Mouse (Mus musculus): ENCODE data around the gene Taf13. TPM values are rescaled to one million over a fixed set of nuclear protein-coding genes. Genes with fewer than 3 reads are reported as not detected.
A peak's percentile ranks its signal among the peaks of the same experiment; 100 is the strongest.

The Taf13 gene
- 2.5 and 5.1 TPM in 2 replicates for polyA plus RNA-seq (2012; rRNA removed)
- polyA plus RNA-seq (2014; fragmentation: Nextera tagmentation; extraction: Ambion mirVana) = 8.8 and 9.2 TPM in 2 replicates

GRCm38 (mm10) chr3:108571443-108572294 is at the start of gene Taf13:
Gene Taf13, plus strand, starts transcription at chr3:108571698.
- Histone ChIP-seq H3K4me2 (ENCODE audit: low read depth) (peak within 1 kb of the TSS; percentile 99), H3K9me3 (ENCODE audit: control insufficient read depth, low read length) (no peaks in the 10 kb centered on the region), H3K27ac (peak within 1 kb of the TSS; percentile 51), H3K4me3 (ENCODE audit: insufficient read depth in 1 of 2, low read depth in 2 of 2, low read length in 2 of 2) (peak within 1 kb of the TSS; percentile 93 to 95), H3K27me3 (ENCODE audit: control insufficient read depth, insufficient read depth, low read length) (no peaks in the 10 kb centered on the region; the same call in 1 of the 2 replicates), H3K36me3 (replicated peaks; ENCODE audit: control insufficient read depth, insufficient read depth, low read depth) (no peaks in the 10 kb centered on the region), H3K9ac (replicated peaks) (peak within 1 kb of the TSS; percentile 93), H3K4me1 (replicated peaks; ENCODE audit: control insufficient read depth in 2 of 2, insufficient read depth in 2 of 2, low read length in 1 of 2) (peaks cover 11 to 12% of the 10 kb centered on the region in 2 experiments)
- DNase-seq (ENCODE audit: low read depth in 3 of 3, low spot score in 3 of 3) = peak; percentile 93 to 95 (median 94)
- under 1% methylated on average over 42 of the region's 42 CpGs for WGBS (ENCODE audit: insufficient replicate concordance)
- TF ChIP-seq CTCF (IDR thresholded peaks at IDR 0.05; ENCODE audit: low read depth) (no peak), EP300 (IDR thresholded peaks at IDR 0.05; ENCODE audit: low read depth) (no peak)
- ATAC-seq (ENCODE audit: insufficient read depth) = peak; percentile 98

GRCm38 (mm10) chr3:108523415-108523814 is 48.1 kb upstream of the Taf13 start:
- Histone ChIP-seq H3K9me3 (ENCODE audit: control insufficient read depth, low read length) (no peaks in the 10 kb centered on the region), H3K27me3 (ENCODE audit: control insufficient read depth, insufficient read depth, low read length) (no peaks in the 10 kb centered on the region), H3K36me3 (replicated peaks; ENCODE audit: control insufficient read depth, insufficient read depth, low read depth) (no peaks in the 10 kb centered on the region), H3K4me3 (ENCODE audit: insufficient read depth in 1 of 2, low read depth in 2 of 2, low read length in 2 of 2) (no peak overlapping the region), H3K4me1 (replicated peaks; ENCODE audit: control insufficient read depth in 2 of 2, insufficient read depth in 2 of 2, low read length in 1 of 2) (no peaks in the 10 kb centered on the region), H3K27ac (no peak overlapping the region), H3K9ac (replicated peaks) (no peak overlapping the region), H3K4me2 (ENCODE audit: low read depth) (no peak overlapping the region)
- DNase-seq (ENCODE audit: low read depth in 3 of 3, low spot score in 3 of 3) (no peak), ATAC-seq (ENCODE audit: insufficient read depth) (no peak)
- WGBS (ENCODE audit: insufficient replicate concordance) = 54% methylated on average over 4 of the region's 4 CpGs
- TF ChIP-seq CTCF (IDR thresholded peaks at IDR 0.05; ENCODE audit: low read depth) (no peak), EP300 (IDR thresholded peaks at IDR 0.05; ENCODE audit: low read depth) (no peak)

- Histone ChIP-seq H3K27me3 (ENCODE audit: control insufficient read depth, insufficient read depth, low read length) (no peaks in the 10 kb centered on the region), H3K4me1 (replicated peaks; ENCODE audit: control insufficient read depth in 2 of 2, insufficient read depth in 2 of 2, low read length in 1 of 2) (no peaks in the 10 kb centered on the region), H3K27ac (no peak overlapping the region), H3K4me3 (ENCODE audit: insufficient read depth in 1 of 2, low read depth in 2 of 2, low read length in 2 of 2) (no peak overlapping the region), H3K36me3 (replicated peaks; ENCODE audit: control insufficient read depth, insufficient read depth, low read depth) (no peaks in the 10 kb centered on the region), H3K4me2 (ENCODE audit: low read depth) (no peak overlapping the region), H3K9ac (replicated peaks) (no peak overlapping the region), H3K9me3 (ENCODE audit: control insufficient read depth, low read length) (no peaks in the 10 kb centered on the region)
- TF ChIP-seq EP300 (IDR thresholded peaks at IDR 0.05; ENCODE audit: low read depth) = no peak
- peak; percentile 50 for TF ChIP-seq CTCF (IDR thresholded peaks at IDR 0.05; ENCODE audit: low read depth)
- DNase-seq (ENCODE audit: low read depth in 3 of 3, low spot score in 3 of 3) (no peak), ATAC-seq (ENCODE audit: insufficient read depth) (no peak)
- WGBS (ENCODE audit: insufficient replicate concordance) = 81% methylated on average over 8 of the region's 8 CpGs
Observed at GRCm38 (mm10) chr3:108528489-108528888, 43.0 kb upstream of the Taf13 start.

GRCm38 (mm10) chr3:108533114-108533885 is 38.2 kb upstream of the Taf13 start:
- Histone ChIP-seq H3K27ac (no peak overlapping the region), H3K9me3 (ENCODE audit: control insufficient read depth, low read length) (no peaks in the 10 kb centered on the region), H3K4me3 (ENCODE audit: insufficient read depth in 1 of 2, low read depth in 2 of 2, low read length in 2 of 2) (no peak overlapping the region), H3K9ac (replicated peaks) (no peak overlapping the region), H3K4me1 (replicated peaks; ENCODE audit: control insufficient read depth in 2 of 2, insufficient read depth in 2 of 2, low read length in 1 of 2) (no peaks in the 10 kb centered on the region), H3K27me3 (ENCODE audit: control insufficient read depth, insufficient read depth, low read length) (peaks cover 18% of the 10 kb centered on the region), H3K36me3 (replicated peaks; ENCODE audit: control insufficient read depth, insufficient read depth, low read depth) (no peaks in the 10 kb centered on the region), H3K4me2 (ENCODE audit: low read depth) (no peak overlapping the region)
- DNase-seq (ENCODE audit: low read depth in 3 of 3, low spot score in 3 of 3) = no peak
- no peak for ATAC-seq (ENCODE audit: insufficient read depth)
- no peak for TF ChIP-seq CTCF (IDR thresholded peaks at IDR 0.05; ENCODE audit: low read depth)
- TF ChIP-seq EP300 (IDR thresholded peaks at IDR 0.05; ENCODE audit: low read depth) = no peak
- 53% methylated on average over 9 of the region's 9 CpGs for WGBS (ENCODE audit: insufficient replicate concordance)

GRCm38 (mm10) chr3:108533951-108534350 is 37.5 kb upstream of the Taf13 start, which contains the start of gene 1700013F07Rik:
Gene 1700013F07Rik, plus strand, starts transcription at chr3:108534150.
- Histone ChIP-seq H3K27ac (no peak within 1 kb of the TSS), H3K4me1 (replicated peaks; ENCODE audit: control insufficient read depth in 2 of 2, insufficient read depth in 2 of 2, low read length in 1 of 2) (no peaks in the 10 kb centered on the region), H3K4me3 (ENCODE audit: insufficient read depth in 1 of 2, low read depth in 2 of 2, low read length in 2 of 2) (no peak within 1 kb of the TSS), H3K9me3 (ENCODE audit: control insufficient read depth, low read length) (no peaks in the 10 kb centered on the region), H3K27me3 (ENCODE audit: control insufficient read depth, insufficient read depth, low read length) (peaks cover 18% of the 10 kb centered on the region), H3K36me3 (replicated peaks; ENCODE audit: control insufficient read depth, insufficient read depth, low read depth) (no peaks in the 10 kb centered on the region), H3K4me2 (ENCODE audit: low read depth) (no peak within 1 kb of the TSS), H3K9ac (replicated peaks) (no peak within 1 kb of the TSS)
- WGBS (ENCODE audit: insufficient replicate concordance) = 51% methylated on average over 6 of the region's 6 CpGs
- ATAC-seq (ENCODE audit: insufficient read depth) (no peak), DNase-seq (ENCODE audit: low read depth in 3 of 3, low spot score in 3 of 3) (no peak)
- TF ChIP-seq EP300 (IDR thresholded peaks at IDR 0.05; ENCODE audit: low read depth) = no peak
- TF ChIP-seq CTCF (IDR thresholded peaks at IDR 0.05; ENCODE audit: low read depth) = no peak
